Mouse (Mus musculus) adrenal gland, postnatal 4 days (tissue): ENCODE measurements at regions not wholly inside any gene's neighbourhood (a gene's known extent, or its start where the extent isn't known, plus 50 kb on each side); places are given as distances from the start of the nearest gene placed in this dataset.

Experiments used
- DNase-seq, 2 experiments: peaks; one replicate each; pipeline ENCODE4 v3.0.0; 2021 to 2022; ENCODE audit warnings: low spot score in 2 of 2, mixed read lengths in 2 of 2

DNA sequence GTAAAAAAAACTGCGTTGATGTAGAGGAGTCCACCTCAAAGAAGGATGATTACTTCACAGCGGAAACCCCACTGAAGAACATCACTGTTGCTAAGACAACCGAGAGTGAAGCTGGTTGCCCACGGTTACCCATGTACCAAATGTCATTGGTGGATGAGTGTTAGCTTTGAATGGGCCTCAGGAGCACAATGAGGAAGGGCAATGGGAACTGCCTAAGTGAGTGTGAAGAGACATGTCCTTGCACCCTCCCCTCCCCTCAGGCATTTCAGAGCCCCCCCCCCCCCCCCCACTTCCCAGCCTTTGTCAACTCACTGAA, 96.1 kb upstream of the Chd2 start:
- no peak for DNase-seq

DNA sequence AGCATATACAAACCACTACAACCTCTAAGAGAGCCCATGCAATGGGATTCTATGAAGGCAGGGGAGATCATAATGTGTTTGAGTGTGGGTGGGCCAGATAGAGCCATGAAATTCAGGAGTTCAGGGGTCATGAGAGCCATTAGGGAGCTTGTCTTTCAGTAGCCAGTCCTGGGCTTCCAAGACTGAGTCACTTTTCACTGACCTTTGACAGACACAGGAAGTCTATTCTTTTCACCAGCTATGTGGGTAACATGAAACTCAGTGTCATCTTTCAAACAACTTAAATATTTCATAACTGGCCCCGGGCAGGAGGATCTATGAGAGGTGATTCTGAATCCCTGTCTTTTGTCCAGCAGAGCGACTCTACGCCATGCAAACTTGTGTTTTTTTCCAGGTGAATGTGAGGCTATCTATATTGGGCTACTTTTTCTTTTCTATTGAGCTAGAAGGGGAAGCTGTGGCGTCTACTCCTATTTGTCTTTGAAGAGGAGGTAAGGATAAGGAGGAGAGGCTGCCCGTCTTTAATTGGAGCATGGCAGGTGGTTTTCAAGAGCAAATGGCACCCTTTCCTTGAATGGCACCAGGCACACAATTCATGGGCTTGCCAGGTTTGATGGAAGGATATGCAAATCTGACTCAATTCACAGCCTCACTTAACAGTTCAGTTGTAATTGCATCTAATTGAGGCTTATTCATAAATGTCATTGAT, 95.6 kb upstream of the Chd2 start:
- DNase-seq = no peak

DNA sequence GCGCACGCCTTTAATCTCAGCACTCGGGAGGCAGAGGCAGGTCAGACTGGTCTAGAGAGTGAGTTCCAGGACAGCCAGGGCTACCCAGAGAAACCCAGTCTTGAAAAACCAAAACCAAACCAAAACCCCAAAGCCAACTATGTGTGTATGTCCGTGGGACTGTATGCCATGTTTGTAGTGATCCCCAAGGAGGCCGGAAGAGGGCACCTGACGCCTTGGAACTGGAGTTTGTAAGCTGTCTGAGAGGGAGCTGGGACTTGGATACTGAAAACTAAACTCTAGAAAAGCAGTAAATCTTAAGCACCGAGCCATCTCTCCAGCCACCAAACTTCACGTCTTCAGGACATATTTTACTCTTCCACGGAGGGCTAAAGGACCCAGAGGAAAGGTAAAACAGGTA, 93.8 kb upstream of the Chd2 start:
- no peak for DNase-seq

GRCm38 (mm10) chr7:73630790-73631189, 89.2 kb upstream of the Chd2 start:
- no peak for DNase-seq

- DNase-seq = no peak
Measured at GRCm38 (mm10) chr7:73629182-73629581, 87.6 kb upstream of the Chd2 start.

DNA sequence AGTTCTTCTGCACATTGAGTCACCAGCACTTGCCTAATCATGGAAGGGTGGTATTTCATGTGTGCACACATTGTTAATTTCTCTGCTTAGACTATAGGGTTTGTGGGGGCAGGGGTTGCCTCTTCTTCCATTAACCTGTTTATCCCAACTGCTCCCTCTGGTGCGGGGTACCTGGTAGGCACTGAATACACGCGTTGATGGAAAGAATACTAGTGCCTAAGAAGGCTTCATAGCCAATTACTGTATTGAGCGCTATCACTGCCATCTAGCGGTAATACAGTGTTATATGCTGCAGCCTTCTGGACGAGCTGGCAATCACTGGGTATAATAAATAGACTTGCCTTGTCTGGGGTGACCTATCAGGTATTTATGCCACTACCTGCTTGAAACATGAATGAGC, 86.4 kb upstream of the Chd2 start:
- DNase-seq = peak in 1 of 2 experiments; percentile 40

DNA sequence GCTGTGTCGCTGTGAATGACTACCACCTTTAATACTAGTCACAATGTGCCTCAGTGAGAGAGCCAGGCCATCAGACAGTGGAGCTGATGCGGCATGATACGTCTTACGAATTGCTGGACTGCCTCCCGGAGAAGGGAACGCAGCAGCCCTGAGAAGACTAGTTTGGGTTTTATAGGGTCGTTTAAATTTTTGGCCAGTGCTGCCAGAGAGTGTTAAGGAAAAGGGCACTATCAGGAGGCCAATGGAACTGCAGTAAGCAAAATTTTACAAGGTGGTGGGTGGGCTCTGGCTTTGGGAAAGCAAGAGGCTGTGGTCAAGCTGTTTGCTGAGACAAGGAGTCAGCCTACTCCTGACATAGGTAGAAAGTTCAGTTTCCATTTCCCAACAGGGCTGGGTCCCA, 84.7 kb upstream of the Chd2 start:
- no peak for DNase-seq

DNA sequence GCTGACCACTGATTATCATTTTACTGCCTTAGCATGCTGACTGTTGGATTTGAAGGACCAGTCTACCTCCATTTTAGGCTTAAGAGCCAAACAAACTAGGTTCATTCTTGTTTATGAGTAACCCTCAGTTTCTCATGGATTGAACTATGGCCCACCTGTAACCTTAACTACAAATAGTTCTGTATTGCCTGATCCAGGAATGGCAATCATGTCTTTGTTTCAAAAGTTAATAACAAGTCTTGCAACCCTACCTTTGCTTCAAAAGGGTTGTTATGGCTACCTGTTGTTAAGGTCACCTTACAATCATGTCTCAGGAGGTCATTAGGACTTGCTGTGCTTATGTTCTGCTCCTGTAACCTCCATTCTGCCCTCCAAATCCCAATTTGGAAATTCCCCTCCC, 84.0 kb upstream of the Chd2 start:
- no peak for DNase-seq

DNA sequence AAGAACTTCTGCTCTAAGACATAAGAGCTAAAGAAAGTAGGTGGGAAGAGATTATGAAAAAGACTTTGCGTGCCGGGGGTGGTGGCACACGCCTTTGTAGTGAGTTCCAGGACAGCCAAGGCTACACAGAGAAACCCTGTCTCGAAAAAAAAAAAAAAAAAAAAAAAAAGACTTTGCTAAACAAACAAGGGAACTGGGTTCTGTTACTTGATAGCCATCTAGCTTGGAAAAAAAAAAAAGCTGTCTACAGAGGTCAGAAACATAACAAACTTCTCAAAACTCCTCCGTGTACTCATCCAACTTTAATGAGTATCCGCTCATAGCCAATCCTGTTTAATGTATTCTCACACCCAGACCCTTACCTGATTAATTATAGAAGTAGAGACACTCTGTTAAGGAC, 83.4 kb upstream of the Chd2 start:
- no peak for DNase-seq

GRCm38 (mm10) chr7:73624093-73624600, 82.5 kb upstream of the Chd2 start:
- DNase-seq = no peak

GRCm38 (mm10) chr7:73622468-73622867, 80.8 kb upstream of the Chd2 start:
- no peak for DNase-seq

- DNase-seq = no peak
Measured at GRCm38 (mm10) chr7:73620341-73620740, 78.7 kb upstream of the Chd2 start.

- DNase-seq = no peak
Measured at GRCm38 (mm10) chr7:73618758-73619416, 77.3 kb upstream of the Chd2 start.

- DNase-seq = peak; percentile 99 to 100
Measured at GRCm38 (mm10) chr7:73617910-73618757, 76.5 kb upstream of the Chd2 start.

- DNase-seq = no peak
Measured at GRCm38 (mm10) chr7:73616971-73617906, 75.6 kb upstream of the Chd2 start.

DNA sequence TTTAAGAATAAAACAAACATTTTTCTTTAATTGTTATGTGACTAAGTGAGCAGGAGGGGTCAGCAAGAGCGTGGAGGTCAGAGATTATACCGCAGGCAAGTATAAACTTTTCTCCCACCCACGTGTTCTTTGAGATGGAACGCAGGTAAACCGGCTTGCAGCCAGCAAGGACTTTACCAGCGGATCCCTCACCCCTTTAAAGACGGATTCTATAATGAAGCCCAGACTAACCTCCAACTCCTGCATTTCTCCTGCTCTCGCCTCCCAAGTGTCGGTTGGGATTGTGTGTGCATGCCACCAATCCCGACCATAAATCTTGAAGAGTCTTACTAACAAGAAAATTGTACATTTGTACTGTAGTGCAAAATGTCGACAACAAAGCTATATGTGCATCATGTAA, 74.4 kb upstream of the Chd2 start:
- DNase-seq = no peak

GRCm38 (mm10) chr7:73614840-73615555, 73.4 kb upstream of the Chd2 start:
- no peak for DNase-seq

DNA sequence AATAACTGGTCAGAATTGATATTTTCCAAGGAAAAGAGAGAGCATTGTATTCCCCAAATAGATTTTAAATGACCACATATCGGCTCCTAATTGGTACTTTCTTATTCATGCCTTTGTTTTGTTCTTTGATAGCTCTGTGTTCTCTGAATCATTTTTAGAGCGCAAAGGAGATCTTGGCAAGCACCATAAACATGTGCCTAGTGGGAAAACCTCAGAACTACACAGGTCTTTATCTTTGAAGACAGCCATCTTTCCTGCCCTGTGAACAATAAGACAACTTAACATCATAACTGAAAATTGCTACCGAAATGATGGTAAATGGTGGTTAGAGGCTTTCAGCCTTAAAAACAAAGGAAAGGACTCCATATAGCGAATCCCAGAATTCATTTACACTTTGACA, 72.7 kb upstream of the Chd2 start:
- DNase-seq = no peak

DNA sequence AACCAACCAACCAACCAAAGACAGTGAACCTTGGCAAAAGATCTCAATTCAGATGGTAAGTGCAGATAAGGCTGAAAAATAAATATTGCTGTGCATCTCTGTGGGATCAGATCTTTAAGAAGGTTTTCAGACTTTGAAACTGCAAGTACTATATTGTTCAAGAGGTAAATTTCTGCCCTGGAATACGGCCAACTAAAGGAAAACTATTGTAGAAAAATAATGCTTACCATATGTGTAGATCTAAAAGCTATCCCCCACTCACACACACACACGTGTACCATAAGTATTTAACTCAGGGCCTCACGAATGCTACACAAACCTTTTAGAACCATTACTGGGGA, 71.1 kb upstream of the Chd2 start:
- no peak for DNase-seq
